Mouse (Mus musculus): ENCODE results near the gene Smdt1. TPM values are rescaled to one million over a fixed set of nuclear protein-coding genes. Genes with fewer than 3 reads are reported as not detected.

The Smdt1 gene
- polyA plus RNA-seq, 1 experiment = 665 TPM

DNA sequence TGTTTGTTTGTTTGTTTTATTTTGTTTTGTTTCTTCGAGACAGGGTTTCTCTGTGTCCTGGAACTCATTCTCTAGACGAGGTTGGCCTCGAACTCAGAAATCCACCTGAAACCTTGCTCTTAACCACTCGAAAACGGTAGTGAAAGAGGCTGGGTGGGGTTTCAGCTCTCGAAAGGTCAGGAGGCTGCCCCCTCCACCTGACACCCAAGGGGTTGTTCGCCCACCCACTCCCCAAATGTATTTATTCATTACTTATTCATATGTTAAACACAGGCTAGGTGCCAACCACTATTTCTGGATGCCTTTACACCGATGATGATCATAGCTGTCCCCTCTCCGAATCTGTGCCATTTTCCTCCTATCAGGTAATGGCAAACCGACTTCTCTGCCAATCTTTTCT lies 391 bp downstream of the Smdt1 start:
- peaks cover 10% of the 10 kb centered on the region for H3K36me3 ChIP-seq (ENCODE audit: control insufficient read depth, insufficient read depth)
- peaks cover 5% of the 10 kb centered on the region for H3K79me2 ChIP-seq (ENCODE audit: control insufficient read depth, insufficient read depth)
- H3K27me3 ChIP-seq (ENCODE audit: control insufficient read depth, insufficient read depth, insufficient read length) = no peaks in the 10 kb centered on the region
- H3ac ChIP-seq (ENCODE audit: control insufficient read depth, insufficient read length) = no peak overlapping the region
- peak overlapping the region; percentile 55 for H3K4me3 ChIP-seq
- peak overlapping the region; percentile 98 for H3K4me2 ChIP-seq (ENCODE audit: low read depth)
- TF ChIP-seq MAX (IDR thresholded peaks at IDR 0.05; ENCODE audit: low read depth) = no peak
- no peak for TF ChIP-seq POLR2AphosphoS2 (IDR thresholded peaks at IDR 0.05; ENCODE audit: insufficient read length, low read depth)
- no peak for TF ChIP-seq USF1 (IDR thresholded peaks at IDR 0.05; ENCODE audit: low read depth)
- TF ChIP-seq SRF (IDR thresholded peaks at IDR 0.05; ENCODE audit: control insufficient read depth, insufficient read length, low read depth) = no peak
- no peak for TF ChIP-seq CEBPB (IDR thresholded peaks at IDR 0.05; ENCODE audit: insufficient read depth, poor library complexity, severe bottlenecking)
- TF ChIP-seq REST (IDR thresholded peaks at IDR 0.05; ENCODE audit: insufficient read depth, insufficient read length) = no peak
- TF ChIP-seq E2F4 (IDR thresholded peaks at IDR 0.05; ENCODE audit: insufficient read depth) = no peak
- no peak for TF ChIP-seq TCF3 (IDR thresholded peaks at IDR 0.05; ENCODE audit: insufficient read length, low read depth)
- TF ChIP-seq MYOD1 (IDR thresholded peaks at IDR 0.05; ENCODE audit: control insufficient read depth in 1 of 3, insufficient read length in 2 of 3, low read depth in 2 of 3) = no peak
- TF ChIP-seq POLR2A (IDR thresholded peaks at IDR 0.05; ENCODE audit: insufficient read length, low read depth) = no peak
- no peak for TF ChIP-seq TCF12 (IDR thresholded peaks at IDR 0.05; ENCODE audit: insufficient read depth, poor library complexity, severe bottlenecking)
- no peak for TF ChIP-seq MYOG (IDR thresholded peaks at IDR 0.05; ENCODE audit: control insufficient read depth in 1 of 3, insufficient read depth in 1 of 3, insufficient read length in 2 of 3, low read depth in 2 of 3)

DNA sequence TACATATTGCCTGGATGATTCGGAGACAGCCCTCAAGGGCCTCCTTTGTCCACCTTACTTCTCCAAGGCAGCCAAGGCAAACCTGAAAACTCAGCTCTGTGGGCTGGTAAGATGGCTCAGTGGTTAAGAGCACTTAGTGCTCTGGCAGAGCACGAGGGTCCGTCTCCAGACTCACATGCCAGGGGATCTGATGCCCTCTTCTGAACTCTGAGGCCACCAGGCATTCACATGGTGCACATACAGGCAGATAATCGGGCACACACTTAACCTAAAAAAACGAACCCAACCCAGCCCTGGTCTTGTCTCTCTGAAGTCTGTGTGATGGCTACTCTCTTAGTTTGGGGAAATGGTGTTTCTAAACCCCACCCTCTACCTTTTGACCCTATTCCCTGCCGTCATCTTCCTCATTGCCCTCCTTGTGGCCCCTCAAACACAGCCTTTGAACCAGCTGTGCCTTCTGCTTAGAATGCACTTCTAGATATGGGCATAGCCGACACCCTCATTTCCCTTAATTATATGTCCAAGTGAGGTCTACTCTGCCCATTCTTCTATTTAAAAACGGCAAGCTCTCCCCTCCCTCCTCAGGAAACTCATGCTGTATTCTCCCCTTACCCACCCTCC lies 985 bp downstream of the Smdt1 start:
- Histone ChIP-seq H3ac (ENCODE audit: control insufficient read depth, insufficient read length) (no peak overlapping the region), H3K4me2 (ENCODE audit: low read depth) (no peak overlapping the region), H3K36me3 (ENCODE audit: control insufficient read depth, insufficient read depth) (peaks cover 4% of the 10 kb centered on the region), H3K79me2 (ENCODE audit: control insufficient read depth, insufficient read depth) (peaks cover 5% of the 10 kb centered on the region), H3K4me3 (peak overlapping the region; percentile 55), H3K27me3 (ENCODE audit: control insufficient read depth, insufficient read depth, insufficient read length) (no peaks in the 10 kb centered on the region)
- TF ChIP-seq TCF3 (IDR thresholded peaks at IDR 0.05; ENCODE audit: insufficient read length, low read depth) = no peak
- TF ChIP-seq MAX (IDR thresholded peaks at IDR 0.05; ENCODE audit: low read depth) = no peak
- no peak for TF ChIP-seq REST (IDR thresholded peaks at IDR 0.05; ENCODE audit: insufficient read depth, insufficient read length)
- no peak for TF ChIP-seq TCF12 (IDR thresholded peaks at IDR 0.05; ENCODE audit: insufficient read depth, poor library complexity, severe bottlenecking)
- no peak for TF ChIP-seq USF1 (IDR thresholded peaks at IDR 0.05; ENCODE audit: low read depth)
- TF ChIP-seq E2F4 (IDR thresholded peaks at IDR 0.05; ENCODE audit: insufficient read depth) = no peak
- TF ChIP-seq POLR2A (IDR thresholded peaks at IDR 0.05; ENCODE audit: insufficient read length, low read depth) = no peak
- TF ChIP-seq POLR2AphosphoS2 (IDR thresholded peaks at IDR 0.05; ENCODE audit: insufficient read length, low read depth) = no peak
- no peak for TF ChIP-seq MYOG (IDR thresholded peaks at IDR 0.05; ENCODE audit: control insufficient read depth in 1 of 3, insufficient read depth in 1 of 3, insufficient read length in 2 of 3, low read depth in 2 of 3)

DNA sequence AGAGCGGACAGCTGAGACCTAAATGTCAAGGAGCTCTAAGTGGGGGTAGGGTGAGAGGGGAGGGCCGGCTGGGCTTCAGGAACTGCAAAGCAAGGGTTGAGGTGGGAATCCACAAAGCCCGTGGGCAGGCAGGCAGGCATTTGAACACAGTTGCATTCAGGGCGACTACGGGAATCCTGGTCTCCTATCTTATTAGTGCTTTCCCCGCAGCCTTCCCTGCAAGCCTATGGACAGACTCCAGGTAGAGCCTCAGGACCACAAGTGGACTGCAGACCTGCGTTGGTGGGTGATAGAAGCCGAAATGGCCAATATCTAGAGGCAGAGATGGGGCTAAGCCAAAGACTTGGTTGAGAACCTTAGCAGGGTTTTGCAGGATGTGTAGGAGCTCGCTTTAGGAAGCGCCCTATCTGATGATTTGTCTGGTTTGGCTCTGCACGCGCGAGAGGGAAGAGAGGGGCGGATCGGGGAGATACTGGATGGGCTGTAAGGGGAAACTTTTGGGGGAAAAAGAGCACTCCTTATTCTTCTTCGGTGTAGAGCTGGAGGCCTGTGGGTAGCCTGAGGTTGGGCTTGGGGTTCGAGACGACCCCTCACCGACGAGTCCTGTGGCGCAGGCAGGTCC lies 1.8 kb downstream of the Smdt1 start:
- Histone ChIP-seq H3K79me2 (ENCODE audit: control insufficient read depth, insufficient read depth) (peaks cover 5% of the 10 kb centered on the region), H3K4me3 (no peak overlapping the region), H3K36me3 (ENCODE audit: control insufficient read depth, insufficient read depth) (peaks cover 3% of the 10 kb centered on the region), H3ac (ENCODE audit: control insufficient read depth, insufficient read length) (no peak overlapping the region), H3K4me2 (ENCODE audit: low read depth) (no peak overlapping the region), H3K27me3 (ENCODE audit: control insufficient read depth, insufficient read depth, insufficient read length) (no peaks in the 10 kb centered on the region)
- TF ChIP-seq TCF3 (IDR thresholded peaks at IDR 0.05; ENCODE audit: insufficient read length, low read depth) = no peak
- no peak for TF ChIP-seq POLR2A (IDR thresholded peaks at IDR 0.05; ENCODE audit: insufficient read length, low read depth)
- TF ChIP-seq MYOG (IDR thresholded peaks at IDR 0.05; ENCODE audit: control insufficient read depth in 1 of 3, insufficient read depth in 1 of 3, insufficient read length in 2 of 3, low read depth in 2 of 3) = no peak
- TF ChIP-seq SRF (IDR thresholded peaks at IDR 0.05; ENCODE audit: control insufficient read depth, insufficient read length, low read depth) = no peak
- no peak for TF ChIP-seq CEBPB (IDR thresholded peaks at IDR 0.05; ENCODE audit: insufficient read depth, poor library complexity, severe bottlenecking)
- no peak for TF ChIP-seq E2F4 (IDR thresholded peaks at IDR 0.05; ENCODE audit: insufficient read depth)
- no peak for TF ChIP-seq USF1 (IDR thresholded peaks at IDR 0.05; ENCODE audit: low read depth)
- TF ChIP-seq MAX (IDR thresholded peaks at IDR 0.05; ENCODE audit: low read depth) = no peak
- TF ChIP-seq TCF12 (IDR thresholded peaks at IDR 0.05; ENCODE audit: insufficient read depth, poor library complexity, severe bottlenecking) = no peak
- TF ChIP-seq REST (IDR thresholded peaks at IDR 0.05; ENCODE audit: insufficient read depth, insufficient read length) = no peak
- no peak for TF ChIP-seq POLR2AphosphoS2 (IDR thresholded peaks at IDR 0.05; ENCODE audit: insufficient read length, low read depth)
- no peak for TF ChIP-seq MYOD1 (IDR thresholded peaks at IDR 0.05; ENCODE audit: control insufficient read depth in 1 of 3, insufficient read length in 2 of 3, low read depth in 2 of 3)

DNA sequence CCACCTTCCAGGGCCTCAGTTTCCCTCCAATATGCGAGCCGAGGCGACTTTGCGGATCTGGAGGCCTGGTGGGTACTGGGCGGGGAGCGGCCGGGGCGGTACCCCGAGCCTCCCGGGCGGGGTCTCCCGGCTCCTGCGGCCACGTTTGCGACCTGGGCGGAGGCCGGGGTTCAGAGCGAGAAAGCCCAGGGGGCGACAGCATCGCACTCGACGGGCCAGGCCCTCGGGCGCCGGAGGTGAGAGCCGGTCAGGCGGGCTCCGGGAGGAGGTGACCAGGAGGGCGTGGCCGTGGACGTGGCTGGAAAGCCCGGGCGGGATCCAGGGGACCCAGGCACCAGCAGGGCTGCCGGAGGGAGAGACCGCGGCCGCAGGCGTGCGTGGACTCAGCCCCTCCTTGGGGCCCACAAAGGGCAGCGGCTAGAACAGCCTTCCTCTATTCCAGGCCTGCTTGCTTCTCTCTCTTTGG lies 2.3 kb downstream of the Smdt1 start:
- Histone ChIP-seq H3K79me2 (ENCODE audit: control insufficient read depth, insufficient read depth) (peaks cover 5% of the 10 kb centered on the region), H3K27me3 (ENCODE audit: control insufficient read depth, insufficient read depth, insufficient read length) (no peaks in the 10 kb centered on the region), H3K4me3 (no peak overlapping the region), H3ac (ENCODE audit: control insufficient read depth, insufficient read length) (no peak overlapping the region), H3K4me2 (ENCODE audit: low read depth) (no peak overlapping the region), H3K36me3 (ENCODE audit: control insufficient read depth, insufficient read depth) (no peaks in the 10 kb centered on the region)
- TF ChIP-seq USF1 (IDR thresholded peaks at IDR 0.05; ENCODE audit: low read depth) (no peak), CEBPB (IDR thresholded peaks at IDR 0.05; ENCODE audit: insufficient read depth, poor library complexity, severe bottlenecking) (no peak), TCF12 (IDR thresholded peaks at IDR 0.05; ENCODE audit: insufficient read depth, poor library complexity, severe bottlenecking) (no peak)

Data from myocyte (in vitro differentiated cells).